Mouse (Mus musculus): ENCODE measurements around the gene Aim2. TPM values are rescaled to one million over a fixed set of nuclear protein-coding genes. Genes with fewer than 3 reads are reported as not detected.

The Aim2 gene
- polyA plus RNA-seq, 1 experiment from 2014 or later: 3.1 TPM

DNA sequence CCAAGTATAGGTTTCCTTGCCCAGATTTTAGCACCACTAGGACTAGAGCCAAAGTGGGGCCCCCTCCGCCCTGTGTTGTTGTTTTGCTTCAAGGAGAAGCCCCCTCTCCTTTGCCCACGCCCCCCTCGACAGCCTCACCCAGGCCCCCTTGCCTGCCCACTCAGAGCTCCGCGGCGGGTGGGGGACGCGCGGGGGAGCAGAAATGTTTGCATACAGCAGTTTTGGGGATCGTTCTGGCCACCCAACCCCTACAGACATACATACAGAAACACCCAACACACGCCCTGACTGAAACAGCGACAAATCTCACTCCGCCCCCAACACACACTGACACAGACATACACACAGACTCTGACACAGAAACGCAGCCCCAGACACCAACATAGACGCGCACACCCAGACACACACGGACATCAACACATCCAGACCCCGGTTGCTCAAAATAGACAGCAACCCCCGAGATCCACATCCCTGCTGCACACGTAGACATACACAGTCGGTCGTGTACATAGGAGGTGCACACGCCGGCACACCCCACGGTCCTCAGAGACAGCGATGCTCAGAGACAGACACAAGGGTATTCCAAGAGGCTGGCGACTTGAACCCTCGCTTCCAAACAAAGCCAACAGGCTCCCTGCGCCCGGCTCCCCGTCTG lies 16.1 kb downstream of the Aim2 start:
- Histone ChIP-seq H3K36me3 (ENCODE audit: control insufficient read depth, insufficient read depth, low read length) (no peaks in the 10 kb centered on the region), H3K4me1 (ENCODE audit: control insufficient read depth, insufficient read depth, low read length) (peaks cover 12% of the 10 kb centered on the region), H3K27me3 (ENCODE audit: control insufficient read depth, insufficient read depth, low read length) (peaks cover 48% of the 10 kb centered on the region), H3K9ac (ENCODE audit: low read depth, low read length) (peak overlapping the region; percentile 58), H3K4me3 (ENCODE audit: low read depth, low read length) (peak overlapping the region; percentile 63), H3K27ac (ENCODE audit: low read depth, low read length) (no peak overlapping the region), H3K9me3 (replicated peaks; ENCODE audit: control insufficient read depth, low read length) (no peaks in the 10 kb centered on the region), H3K4me2 (peak overlapping the region; percentile 97)
- under 1% methylated on average over 31 of the region's 31 CpGs for WGBS (ENCODE audit: insufficient replicate concordance)
- ATAC-seq (replicated peaks; ENCODE audit: insufficient number of reproducible peaks, low FRiP score, low TSS enrichment): 0 out of 2 replicates have a peak, but pooled peaks have one; percentile 5

GRCm38 (mm10) chr1:173367356-173368046 lies 16.8 kb downstream of the Aim2 start, which contains the start of gene Cadm3:
TSS of gene Cadm3 (minus strand) at chr1:173367695.
- Histone ChIP-seq H3K36me3 (ENCODE audit: control insufficient read depth, insufficient read depth, low read length) (no peaks in the 10 kb centered on the region), H3K27ac (ENCODE audit: low read depth, low read length) (no peak within 1 kb of the TSS)
- WGBS (ENCODE audit: insufficient replicate concordance): under 1% methylated on average over 46 of the region's 46 CpGs

GRCm38 (mm10) chr1:173369611-173370010 lies 18.9 kb downstream of the Aim2 start:
- no peaks in the 10 kb centered on the region for H3K9me3 ChIP-seq (replicated peaks; ENCODE audit: control insufficient read depth, low read length)
- peaks cover 12% of the 10 kb centered on the region for H3K4me1 ChIP-seq (ENCODE audit: control insufficient read depth, insufficient read depth, low read length)
- no peaks in the 10 kb centered on the region for H3K36me3 ChIP-seq (ENCODE audit: control insufficient read depth, insufficient read depth, low read length)
- no peak overlapping the region for H3K4me3 ChIP-seq (ENCODE audit: low read depth, low read length)
- no peak overlapping the region for H3K9ac ChIP-seq (ENCODE audit: low read depth, low read length)
- H3K27me3 ChIP-seq (ENCODE audit: control insufficient read depth, insufficient read depth, low read length): peaks cover 45% of the 10 kb centered on the region
- 64% methylated on average over 2 of the region's 2 CpGs for WGBS (ENCODE audit: insufficient replicate concordance)
- no peak overlapping the region for H3K27ac ChIP-seq (ENCODE audit: low read depth, low read length)
- ATAC-seq (replicated peaks; ENCODE audit: insufficient number of reproducible peaks, low FRiP score, low TSS enrichment): no peak
- no peak overlapping the region for H3K4me2 ChIP-seq

More at GRCm38 (mm10) chr1:173367356-173368046, 16.8 kb downstream of the Aim2 start, which contains the start of gene Cadm3:
- peaks cover 12% of the 10 kb centered on the region for H3K4me1 ChIP-seq (ENCODE audit: control insufficient read depth, insufficient read depth, low read length)
- no peaks in the 10 kb centered on the region for H3K9me3 ChIP-seq (replicated peaks; ENCODE audit: control insufficient read depth, low read length)
- peak within 1 kb of the TSS; percentile 58 for H3K9ac ChIP-seq (ENCODE audit: low read depth, low read length)
- H3K4me2 ChIP-seq: peak within 1 kb of the TSS; percentile 97
- H3K27me3 ChIP-seq (ENCODE audit: control insufficient read depth, insufficient read depth, low read length): peaks cover 48% of the 10 kb centered on the region
- peak within 1 kb of the TSS; percentile 63 for H3K4me3 ChIP-seq (ENCODE audit: low read depth, low read length)
- peak; percentile 58; the same call in 1 of the 2 replicates for ATAC-seq (replicated peaks; ENCODE audit: insufficient number of reproducible peaks, low FRiP score, low TSS enrichment)

DNA sequence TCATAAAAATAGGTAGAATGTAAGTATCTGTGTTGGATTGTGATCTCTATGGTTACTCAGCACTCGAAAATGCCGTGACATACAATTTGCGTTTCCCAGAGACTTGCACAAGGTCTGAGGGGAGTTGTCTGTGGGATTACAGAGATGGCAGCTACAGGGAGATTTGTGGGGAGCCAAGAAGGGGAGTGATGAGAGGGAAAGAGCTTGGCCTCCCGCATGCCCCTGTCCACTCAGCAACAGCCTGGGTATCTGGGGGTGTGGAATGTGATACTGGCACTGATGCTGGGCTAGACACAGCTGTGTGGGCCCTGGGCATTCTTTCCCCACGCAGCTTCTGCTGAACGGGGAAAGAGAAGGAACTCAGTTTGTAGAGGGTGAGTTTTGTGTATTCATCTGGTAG lies 19.8 kb downstream of the Aim2 start:
- Histone ChIP-seq H3K4me3 (ENCODE audit: low read depth, low read length) (no peak overlapping the region), H3K9me3 (replicated peaks; ENCODE audit: control insufficient read depth, low read length) (no peaks in the 10 kb centered on the region), H3K36me3 (ENCODE audit: control insufficient read depth, insufficient read depth, low read length) (no peaks in the 10 kb centered on the region), H3K27ac (ENCODE audit: low read depth, low read length) (no peak overlapping the region), H3K27me3 (ENCODE audit: control insufficient read depth, insufficient read depth, low read length) (peaks cover 39% of the 10 kb centered on the region), H3K4me1 (ENCODE audit: control insufficient read depth, insufficient read depth, low read length) (peaks cover 12% of the 10 kb centered on the region), H3K4me2 (no peak overlapping the region), H3K9ac (ENCODE audit: low read depth, low read length) (no peak overlapping the region)
- WGBS (ENCODE audit: insufficient replicate concordance): 73% methylated on average over 6 of the region's 6 CpGs
- ATAC-seq (replicated peaks; ENCODE audit: insufficient number of reproducible peaks, low FRiP score, low TSS enrichment): no peak

DNA sequence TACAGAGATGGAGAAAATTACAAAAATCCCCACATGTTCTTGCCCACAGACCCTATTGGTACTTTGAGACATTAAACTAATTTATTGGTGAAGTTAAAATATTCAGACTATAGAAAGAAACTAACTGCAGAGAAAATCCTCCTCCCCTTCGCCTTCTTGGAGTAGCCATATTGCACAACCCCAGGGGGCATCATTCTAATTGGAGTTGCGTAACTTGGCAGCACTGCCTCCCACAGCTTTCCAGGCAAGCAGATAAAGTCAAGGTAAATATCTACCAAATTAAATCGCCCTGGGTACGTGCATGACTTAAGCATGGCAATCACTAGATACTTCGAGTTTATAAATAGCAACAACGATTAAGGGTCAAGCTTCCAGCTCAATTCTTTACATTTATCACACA lies 20.9 kb downstream of the Aim2 start:
- peaks cover 29% of the 10 kb centered on the region for H3K27me3 ChIP-seq (ENCODE audit: control insufficient read depth, insufficient read depth, low read length)
- ATAC-seq (replicated peaks; ENCODE audit: insufficient number of reproducible peaks, low FRiP score, low TSS enrichment): no peak
- H3K4me1 ChIP-seq (ENCODE audit: control insufficient read depth, insufficient read depth, low read length): peaks cover 8% of the 10 kb centered on the region
- H3K36me3 ChIP-seq (ENCODE audit: control insufficient read depth, insufficient read depth, low read length): no peaks in the 10 kb centered on the region
- 70% methylated on average over 6 of the region's 6 CpGs for WGBS (ENCODE audit: insufficient replicate concordance)
- no peak overlapping the region for H3K9ac ChIP-seq (ENCODE audit: low read depth, low read length)
- no peak overlapping the region for H3K27ac ChIP-seq (ENCODE audit: low read depth, low read length)
- H3K9me3 ChIP-seq (replicated peaks; ENCODE audit: control insufficient read depth, low read length): no peaks in the 10 kb centered on the region
- no peak overlapping the region for H3K4me2 ChIP-seq
- H3K4me3 ChIP-seq (ENCODE audit: low read depth, low read length): no peak overlapping the region

DNA sequence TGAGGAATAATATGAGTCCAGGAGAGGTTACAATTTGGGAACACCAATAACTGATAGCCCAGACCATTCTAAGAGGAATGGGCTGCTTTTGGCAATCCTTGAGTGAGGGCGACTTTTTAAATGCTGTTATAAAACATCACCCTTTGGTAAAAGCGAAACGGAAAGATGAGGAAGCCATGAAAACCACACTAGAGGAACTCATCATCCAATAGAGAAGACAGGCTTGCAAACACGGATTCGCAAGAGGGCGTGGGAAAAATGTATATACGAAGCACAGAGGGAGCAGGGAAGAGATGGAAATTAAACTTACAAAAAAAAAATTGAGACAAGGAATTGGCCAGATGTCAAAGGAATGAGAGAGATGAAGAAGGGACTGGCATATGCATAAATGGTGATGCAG lies 23.3 kb downstream of the Aim2 start:
- H3K9ac ChIP-seq (ENCODE audit: low read depth, low read length): no peak overlapping the region
- 0 out of 2 replicates have a peak, but pooled peaks cover 10% of the 10 kb centered on the region for H3K27me3 ChIP-seq (ENCODE audit: control insufficient read depth, insufficient read depth, low read length)
- H3K9me3 ChIP-seq (replicated peaks; ENCODE audit: control insufficient read depth, low read length): no peaks in the 10 kb centered on the region
- H3K27ac ChIP-seq (ENCODE audit: low read depth, low read length): no peak overlapping the region
- H3K4me2 ChIP-seq: no peak overlapping the region
- 83% methylated on average over 7 of the region's 7 CpGs for WGBS (ENCODE audit: insufficient replicate concordance)
- ATAC-seq (replicated peaks; ENCODE audit: insufficient number of reproducible peaks, low FRiP score, low TSS enrichment): no peak
- no peaks in the 10 kb centered on the region for H3K36me3 ChIP-seq (ENCODE audit: control insufficient read depth, insufficient read depth, low read length)
- no peaks in the 10 kb centered on the region for H3K4me1 ChIP-seq (ENCODE audit: control insufficient read depth, insufficient read depth, low read length)
- no peak overlapping the region for H3K4me3 ChIP-seq (ENCODE audit: low read depth, low read length)

DNA sequence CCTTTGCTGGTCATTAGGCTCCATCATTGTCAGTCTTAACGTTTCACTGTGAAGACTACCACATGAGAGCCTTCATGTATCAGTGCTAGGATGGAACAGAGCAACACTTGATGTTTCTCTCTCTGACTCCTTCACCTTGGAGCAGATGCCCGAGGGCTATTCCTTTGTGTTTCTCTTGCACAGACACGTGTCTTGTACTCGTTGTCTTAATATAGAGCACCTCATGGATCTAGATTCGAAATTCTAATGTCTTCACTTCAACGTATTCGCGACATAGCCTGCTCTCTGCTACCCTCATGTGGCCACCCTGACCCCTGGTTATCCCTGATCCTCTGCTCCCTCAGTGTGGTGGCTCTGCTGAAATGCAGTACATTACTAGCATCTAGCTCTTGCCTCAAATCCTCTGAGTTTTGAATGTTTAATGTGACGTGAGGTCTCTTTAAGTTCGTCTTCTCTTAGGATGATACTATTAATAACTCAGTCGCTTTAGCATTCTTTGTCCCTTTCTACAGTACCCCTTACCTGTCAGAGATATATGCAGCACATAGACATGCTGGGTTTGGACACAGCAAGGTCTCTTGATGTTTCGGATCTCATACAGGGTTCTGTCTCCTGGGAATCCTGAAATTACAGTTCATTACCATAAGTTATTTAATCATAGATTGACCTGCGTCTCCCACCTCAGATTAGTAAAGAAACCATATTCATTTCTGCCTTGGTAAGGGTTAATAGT lies 26.9 kb downstream of the Aim2 start:
- H3K4me1 ChIP-seq (ENCODE audit: control insufficient read depth, insufficient read depth, low read length): no peaks in the 10 kb centered on the region
- ATAC-seq (replicated peaks; ENCODE audit: insufficient number of reproducible peaks, low FRiP score, low TSS enrichment): no peak

DNA sequence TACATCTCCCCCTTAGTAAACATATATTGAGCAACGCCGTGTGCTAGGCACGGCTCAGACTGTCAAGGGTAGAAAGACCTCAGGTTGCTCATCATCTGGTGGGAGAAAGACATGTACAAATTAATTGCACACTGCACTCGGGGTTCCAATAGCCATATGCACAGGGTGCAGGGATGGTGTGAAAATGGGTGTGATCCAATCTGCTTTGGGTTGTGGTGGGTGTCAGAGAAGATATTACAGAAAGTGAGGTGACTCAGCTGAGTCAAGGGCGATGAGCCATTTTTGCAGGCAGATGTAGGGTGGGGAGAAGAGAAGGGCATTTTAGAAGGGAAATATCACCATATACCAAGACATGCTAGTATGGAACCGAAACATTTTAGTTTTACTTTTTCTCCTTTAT lies 30.8 kb downstream of the Aim2 start:
- H3K4me2 ChIP-seq: no peak overlapping the region
- WGBS (ENCODE audit: insufficient replicate concordance): 81% methylated on average over 6 of the region's 6 CpGs
- H3K9me3 ChIP-seq (replicated peaks; ENCODE audit: control insufficient read depth, low read length): no peaks in the 10 kb centered on the region
- no peak overlapping the region for H3K4me3 ChIP-seq (ENCODE audit: low read depth, low read length)
- H3K4me1 ChIP-seq (ENCODE audit: control insufficient read depth, insufficient read depth, low read length): no peaks in the 10 kb centered on the region
- ATAC-seq (replicated peaks; ENCODE audit: insufficient number of reproducible peaks, low FRiP score, low TSS enrichment): no peak
- H3K36me3 ChIP-seq (ENCODE audit: control insufficient read depth, insufficient read depth, low read length): no peaks in the 10 kb centered on the region
- no peak overlapping the region for H3K9ac ChIP-seq (ENCODE audit: low read depth, low read length)
- H3K27ac ChIP-seq (ENCODE audit: low read depth, low read length): no peak overlapping the region
- no peaks in the 10 kb centered on the region for H3K27me3 ChIP-seq (ENCODE audit: control insufficient read depth, insufficient read depth, low read length)

More for the DNA sequence above, 26.9 kb downstream of the Aim2 start:
- Histone ChIP-seq H3K4me2 (no peak overlapping the region), H3K27me3 (ENCODE audit: control insufficient read depth, insufficient read depth, low read length) (no peaks in the 10 kb centered on the region), H3K36me3 (ENCODE audit: control insufficient read depth, insufficient read depth, low read length) (no peaks in the 10 kb centered on the region), H3K4me3 (ENCODE audit: low read depth, low read length) (no peak overlapping the region), H3K27ac (ENCODE audit: low read depth, low read length) (no peak overlapping the region), H3K9ac (ENCODE audit: low read depth, low read length) (no peak overlapping the region), H3K9me3 (replicated peaks; ENCODE audit: control insufficient read depth, low read length) (no peaks in the 10 kb centered on the region)
- 26% methylated on average over 13 of the region's 13 CpGs for WGBS (ENCODE audit: insufficient replicate concordance)

Measured in heart, embryonic 11.5 days (tissue).